Mouse (Mus musculus) gonadal fat pad, adult 2 months (tissue): Measurements from ENCODE around the gene 9330182L06Rik. TPM values are rescaled to one million over a fixed set of nuclear protein-coding genes. Genes with fewer than 3 reads are reported as not detected.

Experiments used
- DNase-seq: peaks from one replicate; pipeline ENCODE4 v3.0.0-alpha.2; 2012; ENCODE audit warnings: low read depth
- polyA plus RNA-seq: library from polyadenylated mRNA; depleted of rRNA; stranded (reverse); fragments of >200 nt; gene quantifications from 2 replicates; pipeline ENCODE4 v1.2.3, GENCODE M21; 2012; rRNA removed

9330182L06Rik gene
- 0.62 and 1.2 TPM in 2 replicates for polyA plus RNA-seq

GRCm38 (mm10) chr5:9265586-9266279 lies at the start of gene 9330182L06Rik:
TSS of gene 9330182L06Rik (plus strand) at chr5:9266118.
- DNase-seq = no peak

GRCm38 (mm10) chr5:9227456-9228008 lies 38.4 kb upstream of the 9330182L06Rik start:
- DNase-seq = no peak

GRCm38 (mm10) chr5:9264361-9264760 lies 1.6 kb upstream of the 9330182L06Rik start:
- DNase-seq = no peak

DNA sequence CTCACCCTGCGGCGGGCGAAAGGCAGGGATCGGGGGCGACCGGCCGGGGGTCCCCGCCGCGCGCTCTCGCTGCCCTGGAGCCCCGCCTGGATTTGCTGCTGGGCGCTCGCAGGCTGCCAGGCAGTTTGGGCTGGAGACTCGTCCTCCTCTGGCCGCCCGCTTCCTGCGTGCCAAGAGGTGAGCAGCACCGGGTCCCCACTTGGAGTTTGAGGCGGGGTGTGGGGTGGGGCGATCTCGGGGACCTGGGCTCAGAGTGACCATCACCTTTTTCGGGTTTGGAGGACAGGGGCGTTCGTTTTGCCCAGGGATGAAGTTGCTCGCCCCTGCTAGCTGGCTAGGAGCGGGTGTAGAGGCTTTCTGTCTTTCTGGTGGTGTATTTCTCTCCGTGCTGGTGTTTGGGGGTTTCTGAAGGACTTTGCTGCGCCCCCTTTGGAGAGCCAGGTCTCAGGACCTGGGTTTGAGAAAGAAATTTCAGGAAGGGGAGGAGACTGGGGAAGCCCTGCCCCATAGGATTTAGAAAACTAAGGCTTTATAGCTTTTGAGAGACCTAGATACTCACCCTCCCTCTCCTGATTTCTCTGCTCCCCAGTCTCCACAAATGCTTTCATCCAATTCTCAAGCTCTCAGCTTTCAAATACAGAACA lies 484 bp downstream of the 9330182L06Rik start:
- no peak for DNase-seq

- no peak for DNase-seq
These were observed 3.7 kb downstream of the 9330182L06Rik start for GRCm38 (mm10) chr5:9269666-9270065.

DNA sequence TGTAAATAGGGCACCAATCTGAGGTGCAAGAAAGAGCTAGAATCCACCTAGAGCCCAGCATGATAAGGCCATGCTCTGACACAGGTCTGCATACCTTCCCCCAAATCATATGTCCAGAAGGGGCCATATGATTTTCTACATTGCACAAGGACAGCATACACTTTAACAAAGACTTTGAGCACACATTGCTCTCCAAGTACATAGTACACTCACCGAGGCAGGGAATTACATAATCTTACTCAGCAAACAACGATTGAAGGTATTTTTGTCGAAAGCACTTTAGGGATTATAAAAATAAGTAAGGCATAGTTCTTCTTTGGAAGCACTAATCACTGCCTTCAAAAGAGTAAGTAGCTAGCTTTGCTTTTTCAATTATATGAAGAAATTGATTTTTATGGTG lies 7.1 kb downstream of the 9330182L06Rik start:
- no peak for DNase-seq

GRCm38 (mm10) chr5:9295777-9296549 lies 30.0 kb downstream of the 9330182L06Rik start:
- no peak for DNase-seq

DNA sequence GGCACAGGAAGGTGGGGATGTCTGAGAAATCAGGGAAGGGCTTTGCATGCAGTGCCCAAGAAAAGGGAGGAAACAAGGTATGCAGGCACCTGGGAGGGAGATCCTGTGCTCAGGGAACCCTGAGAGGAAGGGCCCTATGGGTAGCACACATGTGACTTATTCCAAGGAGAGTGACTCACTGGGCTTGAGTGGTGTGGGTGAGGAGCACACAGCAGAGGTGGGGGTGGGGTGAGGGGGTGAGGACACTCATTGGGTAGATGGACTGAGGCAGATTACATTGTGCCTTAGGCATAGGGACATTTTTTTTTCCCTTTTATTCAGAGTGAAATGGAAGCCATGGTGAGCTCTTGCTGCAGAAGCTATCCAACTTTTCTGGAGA lies 30.6 kb downstream of the 9330182L06Rik start:
- no peak for DNase-seq

DNA sequence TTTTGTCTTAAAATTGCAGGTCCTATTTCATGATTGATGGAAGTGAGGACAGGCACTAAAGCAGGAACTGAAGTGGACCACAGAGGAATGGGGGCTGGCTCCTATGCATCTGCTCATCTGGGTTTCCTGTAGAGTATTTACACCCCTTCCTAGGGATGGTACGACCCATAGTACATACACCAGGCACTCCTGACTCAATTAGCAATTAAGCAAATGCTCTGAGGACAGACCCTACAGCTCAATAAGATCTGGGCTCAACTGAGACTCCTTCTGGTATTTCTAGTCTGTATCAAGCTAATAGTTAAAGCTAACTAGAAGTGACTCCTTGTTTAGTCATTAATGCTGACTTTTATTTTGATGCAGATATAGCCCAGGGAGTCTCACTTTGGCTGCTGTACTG lies 60.9 kb downstream of the 9330182L06Rik start:
- DNase-seq = no peak

GRCm38 (mm10) chr5:9327528-9327927 lies 61.6 kb downstream of the 9330182L06Rik start:
- no peak for DNase-seq

- DNase-seq = no peak
These were observed 73.0 kb downstream of the 9330182L06Rik start for GRCm38 (mm10) chr5:9338756-9339510.

DNA sequence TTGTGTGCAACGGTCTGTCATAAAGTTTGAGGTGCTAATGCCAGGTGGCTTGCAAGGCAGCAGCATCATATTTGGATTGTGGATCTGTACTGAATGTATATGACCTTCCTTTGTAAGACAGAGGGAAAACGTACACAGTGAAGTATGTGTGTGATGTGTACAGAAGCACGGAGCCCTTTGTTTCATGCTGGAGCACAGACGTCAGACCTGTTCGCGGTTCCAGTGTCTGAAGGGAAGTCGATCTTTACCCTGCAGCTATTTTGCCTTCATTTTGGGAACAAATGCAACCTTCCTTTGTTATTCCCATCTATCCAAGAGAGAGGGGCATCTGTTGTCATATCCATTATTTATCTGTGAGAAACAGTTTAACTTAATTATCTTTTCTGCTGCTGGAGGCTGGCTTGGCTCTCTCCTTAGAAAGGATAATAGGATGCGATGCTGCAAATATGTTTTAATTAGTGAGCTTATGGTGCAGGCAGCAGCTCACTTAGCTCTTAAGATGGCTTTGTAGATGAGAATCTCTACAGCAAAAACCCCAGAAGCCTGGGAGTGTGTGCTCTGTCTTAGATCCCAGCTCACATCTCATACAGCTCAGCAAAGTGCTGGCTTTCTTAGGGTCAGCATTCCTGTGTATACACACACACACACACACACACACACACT lies 73.7 kb downstream of the 9330182L06Rik start:
- DNase-seq = no peak

DNA sequence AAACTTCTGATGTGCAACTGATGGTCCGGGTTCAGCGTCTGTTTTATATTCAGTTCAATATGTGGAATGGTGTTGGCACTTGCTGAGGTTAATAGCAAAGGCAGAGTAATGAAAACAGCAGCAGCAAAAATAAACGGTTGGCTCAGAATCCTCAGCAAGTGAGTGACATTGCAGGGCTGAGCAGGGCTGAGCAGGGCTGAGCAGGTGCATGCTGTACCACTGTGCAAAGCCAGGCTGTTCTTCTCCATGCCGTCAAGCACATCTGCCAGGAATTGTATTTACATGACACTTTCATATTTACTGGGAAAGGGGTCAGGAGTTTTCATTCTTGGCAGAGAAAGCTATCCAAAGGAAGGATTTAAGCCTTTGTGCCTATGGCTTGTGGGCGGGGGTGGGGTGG lies 78.7 kb downstream of the 9330182L06Rik start:
- DNase-seq = no peak

- DNase-seq = no peak
These were observed 79.2 kb downstream of the 9330182L06Rik start for GRCm38 (mm10) chr5:9345038-9345617.

DNA sequence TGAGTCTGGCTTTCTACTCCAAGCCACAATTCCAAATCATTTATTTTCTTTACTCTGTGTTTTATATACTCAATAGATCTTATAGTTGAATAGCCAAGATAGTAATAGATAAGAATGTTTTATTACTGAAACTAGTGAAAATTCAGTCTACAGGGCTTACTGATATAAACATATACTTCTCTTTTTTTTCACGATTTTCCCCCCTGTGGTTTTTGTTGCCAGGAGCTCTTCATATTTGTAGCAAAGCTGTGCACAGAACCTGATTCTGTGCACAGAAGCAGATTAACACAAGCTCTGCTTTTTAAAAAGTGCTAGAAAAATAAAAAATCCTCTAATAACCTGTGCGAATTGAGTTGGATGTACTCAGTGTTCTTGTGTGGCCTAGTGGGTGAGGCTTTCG lies 79.7 kb downstream of the 9330182L06Rik start:
- DNase-seq = no peak

DNA sequence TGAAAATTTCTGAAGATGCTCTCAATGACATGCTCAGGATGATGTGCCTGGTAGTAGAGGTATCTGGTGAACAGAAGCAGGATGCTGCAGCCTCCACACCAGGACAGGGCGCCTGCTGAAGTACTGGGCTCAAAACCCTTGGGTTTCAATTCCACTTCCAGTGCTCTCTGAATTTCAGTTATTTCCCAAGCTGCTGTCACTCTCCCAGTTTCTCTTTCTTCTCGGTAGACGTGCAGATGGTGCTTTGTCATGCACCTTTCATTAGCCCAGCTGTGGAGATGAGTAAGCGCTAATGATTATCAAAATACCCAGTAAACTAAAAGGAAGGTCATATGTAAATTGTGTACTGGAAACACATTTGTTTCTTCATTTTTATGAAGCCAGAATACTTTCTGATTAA lies 80.6 kb downstream of the 9330182L06Rik start:
- DNase-seq = no peak

DNA sequence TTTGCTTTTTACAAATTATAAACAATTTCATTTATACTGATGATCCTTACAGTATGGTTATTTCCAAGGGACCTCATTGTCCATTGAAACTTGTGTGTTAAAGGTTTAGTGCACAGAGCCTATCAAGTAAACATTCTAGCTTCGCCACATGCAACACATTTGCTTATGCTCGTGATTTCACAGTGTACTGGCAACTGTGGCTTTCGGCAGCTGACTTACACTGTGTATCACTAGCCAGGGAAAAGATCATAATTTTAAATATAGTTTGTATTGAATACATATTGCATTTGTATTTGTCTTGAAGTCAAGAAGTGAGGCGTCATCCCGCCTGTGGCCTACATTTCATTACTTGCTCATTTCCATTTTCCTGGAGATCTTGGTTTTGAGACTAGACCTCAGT lies 86.2 kb downstream of the 9330182L06Rik start:
- DNase-seq = no peak

- DNase-seq = no peak
These were observed 86.7 kb downstream of the 9330182L06Rik start for GRCm38 (mm10) chr5:9352646-9353045.

- DNase-seq = no peak
These were observed 88.3 kb downstream of the 9330182L06Rik start for GRCm38 (mm10) chr5:9354257-9354656.

- no peak for DNase-seq
These were observed 92.2 kb downstream of the 9330182L06Rik start for GRCm38 (mm10) chr5:9358076-9358475.
